Mouse (Mus musculus): ENCODE results near the gene Cdk14. TPM values are rescaled to one million over a fixed set of nuclear protein-coding genes. Genes with fewer than 3 reads are reported as not detected.
A peak's percentile ranks its signal among the peaks of the same experiment; 100 is the strongest.

The Cdk14 gene
- polyA plus RNA-seq, 1 experiment from 2014 or later = 35.8 TPM

DNA sequence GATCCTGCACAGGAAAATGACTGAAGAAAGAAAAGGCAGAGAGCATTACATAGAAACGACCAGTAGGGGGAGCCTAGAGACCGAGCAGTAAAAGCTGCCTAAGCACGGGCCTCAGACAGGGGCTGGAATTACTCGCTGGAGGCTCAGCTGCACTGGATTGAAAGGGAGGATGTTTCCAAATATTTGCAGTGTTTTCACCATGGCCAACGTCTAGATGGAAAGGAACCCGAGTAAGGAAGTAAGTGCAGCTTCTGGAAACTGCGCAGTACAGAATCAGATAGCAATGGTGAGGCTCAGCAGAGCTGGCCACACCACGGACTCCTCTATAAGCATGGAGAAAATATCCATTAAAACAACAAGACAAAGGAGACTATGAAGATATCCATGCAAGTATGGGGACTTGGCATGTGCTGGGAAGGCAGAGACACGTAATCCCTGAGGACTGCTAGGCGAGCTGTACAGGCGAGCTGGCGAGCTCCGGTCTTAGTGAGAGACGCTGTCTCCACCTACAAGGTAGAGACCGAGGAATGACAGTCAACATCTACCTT is 458.0 kb downstream of the Cdk14 start:
- no peak overlapping the region for H3K4me3 ChIP-seq
- 43% methylated on average over 15 of the region's 15 CpGs for WGBS
- H3K4me1 ChIP-seq (replicated peaks) = peaks cover 18% of the 10 kb centered on the region
- H3K36me3 ChIP-seq = no peaks in the 10 kb centered on the region
- no peaks in the 10 kb centered on the region for H3K27me3 ChIP-seq
- 0 out of 2 replicates have a peak overlapping the region, but pooled peaks have one; percentile 10 for H3K4me2 ChIP-seq
- no peak overlapping the region for H3K9ac ChIP-seq
- no peaks in the 10 kb centered on the region for H3K9me3 ChIP-seq
- peak overlapping the region; percentile 76 for H3K27ac ChIP-seq
- ATAC-seq (ENCODE audit: low FRiP score) = peak; percentile 88

DNA sequence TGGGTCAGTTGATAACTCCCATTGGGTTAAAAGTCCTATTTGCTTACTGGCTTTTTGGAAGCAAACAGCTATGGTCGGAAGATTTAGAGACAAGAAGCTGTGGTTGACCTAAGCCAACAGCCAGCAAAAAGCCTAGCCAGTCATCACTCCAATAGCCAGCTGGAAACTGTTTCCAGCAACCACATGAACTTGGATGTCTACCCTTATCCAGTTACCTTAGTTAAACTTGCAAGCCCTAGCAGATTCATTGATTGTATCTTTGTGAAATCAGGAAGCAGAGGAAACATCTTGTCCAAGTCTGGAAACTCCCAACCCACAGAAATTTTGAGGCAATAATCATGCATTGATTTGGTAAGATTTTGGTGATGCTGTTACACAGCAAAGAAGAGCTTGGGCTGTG is 458.5 kb downstream of the Cdk14 start:
- no peak overlapping the region for H3K4me2 ChIP-seq
- H3K27me3 ChIP-seq = no peaks in the 10 kb centered on the region
- 92% methylated on average over 1 of the region's 1 CpGs for WGBS
- no peak; the same call in 1 of the 2 replicates for ATAC-seq (ENCODE audit: low FRiP score)
- no peak overlapping the region for H3K4me3 ChIP-seq
- H3K9me3 ChIP-seq = no peaks in the 10 kb centered on the region
- no peak overlapping the region for H3K9ac ChIP-seq
- no peaks in the 10 kb centered on the region for H3K36me3 ChIP-seq
- H3K4me1 ChIP-seq (replicated peaks) = peaks cover 18% of the 10 kb centered on the region
- no peak overlapping the region for H3K27ac ChIP-seq

DNA sequence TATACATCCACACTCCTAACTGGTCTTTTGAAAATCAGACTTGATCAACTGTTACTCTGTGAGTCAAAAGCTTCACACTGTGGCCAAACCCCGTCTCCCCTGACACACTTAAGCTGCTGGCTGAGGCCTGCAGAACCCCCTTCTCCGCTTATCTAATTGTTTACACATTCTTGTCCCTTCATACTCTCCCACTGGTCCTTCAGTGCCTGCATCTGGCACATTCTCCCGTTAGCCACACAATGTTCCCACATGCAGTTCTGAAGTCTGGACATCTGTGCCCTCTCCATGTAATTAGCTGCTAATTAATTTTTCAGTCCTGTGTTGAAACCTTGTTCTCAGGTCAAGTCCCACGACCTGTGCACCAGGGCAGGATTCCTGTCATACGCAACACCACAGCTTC is 460.7 kb downstream of the Cdk14 start:
- no peaks in the 10 kb centered on the region for H3K36me3 ChIP-seq
- no peak overlapping the region for H3K4me3 ChIP-seq
- no peak for ATAC-seq (ENCODE audit: low FRiP score)
- H3K4me1 ChIP-seq (replicated peaks) = peaks cover 18% of the 10 kb centered on the region
- H3K9me3 ChIP-seq = no peaks in the 10 kb centered on the region
- H3K27ac ChIP-seq = no peak overlapping the region
- no peaks in the 10 kb centered on the region for H3K27me3 ChIP-seq
- H3K9ac ChIP-seq = no peak overlapping the region
- 34% methylated on average over 5 of the region's 5 CpGs for WGBS
- H3K4me2 ChIP-seq = no peak overlapping the region

- no peak for ATAC-seq (ENCODE audit: low FRiP score)
- Histone ChIP-seq H3K9me3 (no peaks in the 10 kb centered on the region), H3K9ac (no peak overlapping the region), H3K4me3 (no peak overlapping the region), H3K36me3 (no peaks in the 10 kb centered on the region), H3K27ac (no peak overlapping the region), H3K27me3 (no peaks in the 10 kb centered on the region), H3K4me2 (no peak overlapping the region), H3K4me1 (replicated peaks) (peaks cover 4% of the 10 kb centered on the region)
- WGBS = 86% methylated on average over 7 of the region's 7 CpGs
Measured at GRCm38 (mm10) chr5:4955993-4956392, 464.1 kb downstream of the Cdk14 start.

DNA sequence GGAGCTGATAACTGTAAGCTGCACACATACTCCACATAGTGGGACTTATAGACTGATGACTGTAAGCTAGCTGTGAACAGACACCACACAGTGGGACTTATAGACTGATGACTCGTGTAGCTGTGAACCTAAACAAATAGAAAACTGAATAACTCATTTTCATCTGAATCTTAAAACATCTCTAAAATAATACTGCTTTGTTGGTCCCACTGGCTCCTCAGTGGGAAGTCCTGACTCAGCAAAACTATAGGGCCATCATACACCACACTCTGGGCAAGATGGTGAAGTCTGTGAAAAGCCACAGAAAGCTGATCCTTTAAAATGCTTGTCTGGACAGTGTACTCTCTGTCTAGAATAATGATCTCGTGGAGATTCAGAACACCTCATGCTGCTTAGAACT is 464.7 kb downstream of the Cdk14 start:
- Histone ChIP-seq H3K27me3 (no peaks in the 10 kb centered on the region), H3K36me3 (no peaks in the 10 kb centered on the region), H3K27ac (no peak overlapping the region), H3K4me3 (no peak overlapping the region), H3K4me2 (no peak overlapping the region), H3K9me3 (no peaks in the 10 kb centered on the region), H3K4me1 (replicated peaks) (peaks cover 4% of the 10 kb centered on the region), H3K9ac (no peak overlapping the region)
- 74% methylated on average over 2 of the region's 2 CpGs for WGBS
- no peak for ATAC-seq (ENCODE audit: low FRiP score)

DNA sequence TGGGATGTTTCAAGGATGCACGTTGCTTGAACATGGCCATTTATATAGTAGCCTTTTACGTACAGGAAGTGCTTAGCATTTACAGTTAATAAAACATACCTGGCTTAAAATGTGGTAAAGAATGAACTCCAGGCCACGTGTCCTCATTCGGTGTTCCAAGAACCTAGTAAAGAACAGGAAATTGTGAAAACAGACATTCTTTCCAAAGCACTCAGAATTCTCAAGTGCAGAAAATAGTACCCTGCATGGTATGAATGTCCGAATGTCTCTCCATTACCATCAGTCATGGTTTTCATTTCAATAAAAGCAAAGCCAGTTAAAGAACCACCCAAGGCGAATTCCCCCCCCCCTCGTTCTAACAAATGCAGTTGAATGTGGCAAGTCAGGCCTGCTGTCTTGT is 470.7 kb downstream of the Cdk14 start:
- no peak overlapping the region for H3K9ac ChIP-seq
- no peak for ATAC-seq (ENCODE audit: low FRiP score)
- no peaks in the 10 kb centered on the region for H3K36me3 ChIP-seq
- H3K27me3 ChIP-seq = no peaks in the 10 kb centered on the region
- H3K4me2 ChIP-seq = no peak overlapping the region
- H3K4me3 ChIP-seq = no peak overlapping the region
- H3K4me1 ChIP-seq (replicated peaks) = no peaks in the 10 kb centered on the region
- H3K27ac ChIP-seq = no peak overlapping the region
- H3K9me3 ChIP-seq = no peaks in the 10 kb centered on the region
- WGBS = 82% methylated on average over 7 of the region's 7 CpGs

- no peak overlapping the region for H3K9ac ChIP-seq
- no peaks in the 10 kb centered on the region for H3K27me3 ChIP-seq
- no peak overlapping the region for H3K27ac ChIP-seq
- H3K9me3 ChIP-seq = no peaks in the 10 kb centered on the region
- H3K4me3 ChIP-seq = no peak overlapping the region
- H3K4me1 ChIP-seq (replicated peaks) = no peaks in the 10 kb centered on the region
- peak; percentile 60 for ATAC-seq (ENCODE audit: low FRiP score)
- no peaks in the 10 kb centered on the region for H3K36me3 ChIP-seq
- WGBS = 45% methylated on average over 3 of the region's 3 CpGs
- no peak overlapping the region for H3K4me2 ChIP-seq
Measured at GRCm38 (mm10) chr5:4948090-4948954, 471.8 kb downstream of the Cdk14 start.

DNA sequence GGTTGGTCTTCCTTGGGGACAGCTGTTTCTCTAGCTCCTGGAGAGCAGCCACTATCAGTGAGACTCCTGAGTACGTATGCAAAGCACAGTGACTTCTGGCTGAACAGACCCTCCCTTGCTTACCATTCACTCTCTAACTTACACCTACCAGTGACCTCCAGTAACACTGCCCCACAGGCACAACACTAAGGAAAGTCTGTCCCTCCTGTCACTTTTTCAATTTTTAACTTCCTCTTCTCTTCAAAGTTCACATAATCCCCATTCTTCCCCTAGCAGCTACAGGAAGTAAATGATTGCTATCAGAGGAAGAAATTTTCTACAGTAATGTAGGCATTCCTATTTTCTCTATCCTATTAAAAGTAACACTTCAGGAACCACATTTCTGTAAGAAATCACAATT is 485.0 kb downstream of the Cdk14 start:
- Histone ChIP-seq H3K4me2 (no peak overlapping the region), H3K36me3 (no peaks in the 10 kb centered on the region), H3K27me3 (no peaks in the 10 kb centered on the region), H3K4me3 (no peak overlapping the region), H3K9ac (no peak overlapping the region), H3K4me1 (replicated peaks) (peaks cover under 1% of the 10 kb centered on the region; the same call in 1 of the 2 replicates), H3K27ac (no peak overlapping the region), H3K9me3 (no peaks in the 10 kb centered on the region)
- 83% methylated on average over 1 of the region's 1 CpGs for WGBS
- no peak for ATAC-seq (ENCODE audit: low FRiP score)

DNA sequence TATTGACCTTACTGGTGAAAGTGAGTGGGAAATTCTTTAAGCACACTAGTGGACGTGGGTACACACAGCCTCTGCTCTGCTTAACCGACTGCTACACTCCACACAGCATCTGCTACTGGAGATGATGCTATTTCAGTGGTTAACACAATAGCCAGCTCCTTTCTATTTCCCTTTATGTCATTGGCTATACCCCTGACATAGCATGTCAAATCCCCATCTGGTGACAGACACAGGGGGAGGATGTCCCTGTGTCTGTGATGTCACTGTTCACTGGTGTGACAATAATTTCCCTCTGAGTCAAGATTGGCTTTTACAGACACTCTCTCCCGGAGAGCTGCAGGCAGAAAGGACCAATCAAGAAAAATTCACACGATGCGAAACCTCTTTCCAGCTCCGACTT is 485.6 kb downstream of the Cdk14 start:
- 77% methylated on average over 6 of the region's 6 CpGs for WGBS
- peaks cover 6% of the 10 kb centered on the region for H3K4me1 ChIP-seq (replicated peaks)
- H3K36me3 ChIP-seq = no peaks in the 10 kb centered on the region
- no peak overlapping the region for H3K27ac ChIP-seq
- H3K4me2 ChIP-seq = no peak overlapping the region
- no peaks in the 10 kb centered on the region for H3K27me3 ChIP-seq
- ATAC-seq (ENCODE audit: low FRiP score) = peak; percentile 43; the same call in 1 of the 2 replicates
- no peak overlapping the region for H3K4me3 ChIP-seq
- H3K9me3 ChIP-seq = no peaks in the 10 kb centered on the region
- no peak overlapping the region for H3K9ac ChIP-seq

GRCm38 (mm10) chr5:4931539-4932143 is 488.5 kb downstream of the Cdk14 start:
- Histone ChIP-seq H3K4me3 (no peak overlapping the region), H3K4me1 (replicated peaks) (peaks cover 8% of the 10 kb centered on the region), H3K4me2 (no peak overlapping the region), H3K9ac (no peak overlapping the region), H3K27me3 (no peaks in the 10 kb centered on the region), H3K36me3 (no peaks in the 10 kb centered on the region), H3K9me3 (no peaks in the 10 kb centered on the region), H3K27ac (no peak overlapping the region)
- 77% methylated on average over 8 of the region's 8 CpGs for WGBS
- no peak for ATAC-seq (ENCODE audit: low FRiP score)

- 51% methylated on average over 3 of the region's 3 CpGs for WGBS
- no peaks in the 10 kb centered on the region for H3K9me3 ChIP-seq
- H3K4me1 ChIP-seq (replicated peaks) = peaks cover 8% of the 10 kb centered on the region
- no peak overlapping the region for H3K9ac ChIP-seq
- no peak overlapping the region for H3K4me3 ChIP-seq
- H3K27ac ChIP-seq = no peak overlapping the region
- no peaks in the 10 kb centered on the region for H3K36me3 ChIP-seq
- ATAC-seq (ENCODE audit: low FRiP score) = no peak
- H3K27me3 ChIP-seq = no peaks in the 10 kb centered on the region
- no peak overlapping the region for H3K4me2 ChIP-seq
Measured at GRCm38 (mm10) chr5:4929628-4930027, 490.5 kb downstream of the Cdk14 start.

DNA sequence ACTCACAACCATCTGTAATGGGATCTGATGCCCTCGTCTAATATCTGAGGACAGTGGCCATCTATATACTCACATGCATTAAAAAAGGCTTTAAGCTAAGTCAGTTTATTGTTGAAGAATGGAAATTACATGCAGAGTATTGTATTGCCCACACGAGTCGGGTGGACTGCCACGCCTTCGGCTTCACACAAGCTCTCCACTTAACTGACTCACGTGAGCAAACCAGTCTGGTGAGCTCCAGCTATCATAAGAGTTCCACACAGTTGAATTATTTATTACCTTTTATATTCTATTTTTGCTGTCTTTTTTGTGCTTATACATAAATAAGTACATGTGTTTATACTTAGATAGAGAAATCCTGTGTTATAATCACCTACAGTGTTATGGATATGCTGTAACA is 495.2 kb downstream of the Cdk14 start:
- Histone ChIP-seq H3K27me3 (no peaks in the 10 kb centered on the region), H3K9ac (no peak overlapping the region), H3K9me3 (no peaks in the 10 kb centered on the region), H3K36me3 (no peaks in the 10 kb centered on the region), H3K4me1 (replicated peaks) (peaks cover 4% of the 10 kb centered on the region), H3K4me2 (no peak overlapping the region), H3K27ac (no peak overlapping the region), H3K4me3 (no peak overlapping the region)
- WGBS = 86% methylated on average over 6 of the region's 6 CpGs
- ATAC-seq (ENCODE audit: low FRiP score) = no peak

Measured in hindbrain, embryonic 13.5 days (tissue).